Mouse (Mus musculus): ENCODE measurements around the gene Acbd6. TPM values are rescaled to one million over a fixed set of nuclear protein-coding genes. Genes with fewer than 3 reads are reported as not detected.

Acbd6 gene
- polyA plus RNA-seq, 1 experiment from 2014 or later, result 106 TPM

DNA sequence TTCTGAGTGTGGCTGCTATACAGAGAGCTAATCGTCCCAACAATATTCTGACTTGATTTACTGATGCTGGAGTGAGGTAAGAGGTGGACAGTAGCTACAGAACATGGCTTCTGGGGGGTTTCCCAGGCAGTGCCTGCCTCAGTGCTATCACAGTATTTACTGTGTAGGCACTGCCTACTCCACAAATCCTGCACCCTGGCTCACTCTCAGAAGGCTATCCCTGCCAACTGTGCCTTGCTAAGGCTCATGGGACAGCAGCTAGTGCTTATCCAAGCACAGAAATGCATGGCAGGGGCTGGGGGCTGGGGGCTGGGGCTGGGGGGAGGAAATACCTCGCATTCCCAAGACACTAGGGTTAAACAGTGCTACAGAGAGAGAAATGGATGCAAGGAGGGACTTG is 155.4 kb downstream of the Acbd6 start:
- Histone ChIP-seq H3K4me2 (replicated peaks) (no peak overlapping the region), H3K27ac (replicated peaks) (no peak overlapping the region), H3K9me3 (no peaks in the 10 kb centered on the region), H3K4me3 (no peak overlapping the region), H3K36me3 (no peaks in the 10 kb centered on the region), H3K4me1 (no peaks in the 10 kb centered on the region), H3K27me3 (no peaks in the 10 kb centered on the region), H3K9ac (replicated peaks) (no peak overlapping the region)
- 75% methylated on average over 2 of the region's 2 CpGs for WGBS
- ATAC-seq (replicated peaks), result no peak

DNA sequence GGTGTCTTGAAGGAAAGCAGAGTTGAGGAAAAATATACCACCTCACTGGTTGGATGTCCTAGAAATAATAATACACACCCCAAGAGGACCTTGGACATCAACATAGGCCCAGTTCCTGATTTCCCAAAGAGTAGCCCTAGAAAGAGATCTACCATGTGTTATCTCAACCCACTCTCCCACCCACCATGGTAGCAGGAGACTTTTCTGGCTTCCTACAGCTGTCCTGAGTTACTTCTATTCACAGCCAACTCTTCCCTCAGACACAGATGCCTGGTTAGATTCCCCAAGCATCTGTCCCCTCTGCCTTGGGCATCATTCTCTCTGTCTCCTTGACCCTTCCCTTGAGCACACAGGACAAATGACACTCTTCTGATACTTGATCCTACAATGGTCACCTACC is 157.4 kb downstream of the Acbd6 start:
- H3K27ac ChIP-seq (replicated peaks), result no peak overlapping the region
- H3K4me2 ChIP-seq (replicated peaks), result no peak overlapping the region
- no peak for ATAC-seq (replicated peaks)
- no peaks in the 10 kb centered on the region for H3K4me1 ChIP-seq
- H3K36me3 ChIP-seq, result no peaks in the 10 kb centered on the region
- H3K4me3 ChIP-seq, result no peak overlapping the region
- H3K9me3 ChIP-seq, result no peaks in the 10 kb centered on the region
- no peak overlapping the region for H3K9ac ChIP-seq (replicated peaks)
- H3K27me3 ChIP-seq, result no peaks in the 10 kb centered on the region

DNA sequence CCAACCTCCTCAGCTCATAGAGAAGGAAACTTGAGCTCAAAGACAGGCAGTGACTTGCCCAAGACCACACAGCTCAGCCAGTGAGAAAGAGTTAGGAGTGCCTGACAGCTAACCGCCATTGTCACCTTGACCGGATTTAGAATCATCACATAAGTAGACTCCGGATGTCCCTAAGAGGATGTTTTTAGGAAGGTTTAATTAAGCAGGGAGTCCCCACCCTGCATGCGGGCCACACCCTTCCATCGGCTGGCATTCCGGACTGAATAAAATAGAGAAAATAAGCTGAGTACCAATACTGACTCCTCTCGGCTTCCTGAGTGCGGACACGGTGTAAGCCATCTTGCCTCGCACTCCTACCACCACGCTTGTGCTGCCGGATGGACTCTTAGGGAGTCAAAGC is 159.4 kb downstream of the Acbd6 start:
- H3K9ac ChIP-seq (replicated peaks), result no peak overlapping the region
- H3K36me3 ChIP-seq, result no peaks in the 10 kb centered on the region
- peaks cover 4% of the 10 kb centered on the region; the same call in 1 of the 2 replicates for H3K4me1 ChIP-seq
- no peak for ATAC-seq (replicated peaks)
- WGBS, result 94% methylated on average over 12 of the region's 12 CpGs
- H3K4me2 ChIP-seq (replicated peaks), result no peak overlapping the region
- H3K4me3 ChIP-seq, result no peak overlapping the region
- H3K9me3 ChIP-seq, result no peaks in the 10 kb centered on the region
- no peak overlapping the region for H3K27ac ChIP-seq (replicated peaks)
- 0 out of 2 replicates have a peak, but pooled peaks cover 3% of the 10 kb centered on the region for H3K27me3 ChIP-seq

DNA sequence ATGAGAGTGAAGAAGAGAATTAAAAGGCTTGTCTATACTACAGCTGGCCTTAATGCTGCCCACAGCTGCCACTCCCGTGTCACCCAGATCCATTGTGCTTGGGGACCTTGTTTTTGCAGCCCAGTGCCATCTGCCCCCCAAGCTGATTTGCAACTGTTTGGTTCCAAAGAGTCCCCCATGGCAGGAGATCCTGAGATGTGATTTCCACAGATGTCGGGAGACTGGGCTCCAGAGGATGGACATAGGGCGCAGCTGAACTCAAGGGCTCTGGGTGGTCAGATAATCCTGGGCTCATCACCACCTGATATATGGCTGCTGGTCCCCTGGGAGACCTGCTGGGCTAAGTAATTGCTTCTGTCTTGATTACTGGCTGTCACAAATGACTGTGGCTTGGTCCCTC is 160.9 kb downstream of the Acbd6 start:
- H3K36me3 ChIP-seq, result no peaks in the 10 kb centered on the region
- ATAC-seq (replicated peaks), result no peak
- H3K9ac ChIP-seq (replicated peaks), result no peak overlapping the region
- H3K9me3 ChIP-seq, result no peaks in the 10 kb centered on the region
- no peak overlapping the region for H3K4me2 ChIP-seq (replicated peaks)
- 80% methylated on average over 3 of the region's 3 CpGs for WGBS
- no peak overlapping the region for H3K27ac ChIP-seq (replicated peaks)
- peaks cover 4% of the 10 kb centered on the region; the same call in 1 of the 2 replicates for H3K4me1 ChIP-seq
- peaks cover 15% of the 10 kb centered on the region; the same call in 1 of the 2 replicates for H3K27me3 ChIP-seq
- H3K4me3 ChIP-seq, result no peak overlapping the region

DNA sequence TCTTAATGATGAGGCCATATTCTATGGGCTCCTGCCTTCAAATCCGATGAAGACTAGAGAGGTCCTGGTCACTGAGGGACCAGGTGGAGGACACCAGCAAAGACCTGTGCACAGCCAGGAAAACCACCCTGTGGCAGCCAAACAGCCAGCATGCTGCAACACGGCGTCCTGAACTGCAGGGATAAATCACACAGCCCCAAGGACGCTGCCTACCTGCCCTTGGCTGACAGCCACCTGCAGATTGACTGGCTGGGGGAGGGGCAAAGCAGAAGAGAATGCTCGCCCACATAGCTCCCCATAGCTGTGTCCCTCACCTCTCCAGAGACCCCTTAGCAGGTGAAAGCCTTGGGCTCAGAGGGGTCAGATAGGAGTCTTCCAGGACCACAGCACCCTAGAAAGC is 162.1 kb downstream of the Acbd6 start:
- no peak for ATAC-seq (replicated peaks)
- peaks cover 4% of the 10 kb centered on the region; the same call in 1 of the 2 replicates for H3K4me1 ChIP-seq
- H3K27ac ChIP-seq (replicated peaks), result no peak overlapping the region
- no peak overlapping the region for H3K4me2 ChIP-seq (replicated peaks)
- H3K9me3 ChIP-seq, result no peaks in the 10 kb centered on the region
- no peak overlapping the region for H3K9ac ChIP-seq (replicated peaks)
- 41% methylated on average over 5 of the region's 5 CpGs for WGBS
- no peaks in the 10 kb centered on the region for H3K36me3 ChIP-seq
- H3K4me3 ChIP-seq, result no peak overlapping the region
- peaks cover 24% of the 10 kb centered on the region; the same call in 1 of the 2 replicates for H3K27me3 ChIP-seq

DNA sequence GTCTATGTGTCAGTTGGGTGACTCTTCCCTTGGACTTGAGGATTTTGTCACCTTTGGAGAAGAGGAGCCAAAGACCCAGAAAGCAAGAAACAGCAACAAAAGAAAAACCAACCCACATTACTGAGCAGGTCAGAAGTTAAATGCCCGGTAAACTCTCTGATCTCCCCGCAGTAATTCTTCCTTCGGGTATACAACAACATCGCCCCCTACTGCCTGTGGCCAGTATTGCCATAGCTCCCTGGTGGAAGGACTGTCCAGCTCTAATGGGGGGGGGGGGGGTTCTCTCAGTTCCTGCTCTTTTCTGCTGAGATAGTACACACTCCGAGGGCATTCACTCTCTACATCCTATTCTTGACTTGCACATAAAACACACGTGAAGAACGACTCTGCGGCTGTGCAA is 163.5 kb downstream of the Acbd6 start:
- H3K4me1 ChIP-seq, result peaks cover 4% of the 10 kb centered on the region; the same call in 1 of the 2 replicates
- no peak overlapping the region for H3K4me2 ChIP-seq (replicated peaks)
- no peaks in the 10 kb centered on the region for H3K9me3 ChIP-seq
- H3K27ac ChIP-seq (replicated peaks), result no peak overlapping the region
- 20% methylated on average over 8 of the region's 8 CpGs for WGBS
- ATAC-seq (replicated peaks), result no peak
- H3K4me3 ChIP-seq, result no peak overlapping the region
- no peaks in the 10 kb centered on the region for H3K36me3 ChIP-seq
- H3K9ac ChIP-seq (replicated peaks), result no peak overlapping the region
- peaks cover 25% of the 10 kb centered on the region; the same call in 1 of the 2 replicates for H3K27me3 ChIP-seq

DNA sequence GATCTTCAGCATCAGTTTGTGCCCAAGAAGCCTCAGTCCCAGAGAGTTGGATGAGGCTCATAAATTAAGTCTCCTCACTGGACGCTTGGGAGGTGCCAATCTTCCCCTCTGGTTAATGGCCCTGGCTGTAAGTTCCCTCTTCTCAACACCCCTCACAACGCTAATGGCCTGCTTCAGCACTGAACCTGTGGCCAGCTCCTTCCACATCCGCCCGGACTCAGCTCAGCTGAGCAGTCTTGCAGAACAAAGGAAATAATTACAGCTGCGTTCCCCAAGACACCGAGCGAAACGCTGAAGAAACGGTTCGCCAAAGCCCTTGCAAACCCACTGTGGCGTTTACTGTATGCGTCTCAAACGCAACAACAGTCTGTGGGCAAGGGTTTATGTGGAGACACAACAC is 164.3 kb downstream of the Acbd6 start:
- 0% methylated on average over 13 of the region's 13 CpGs for WGBS
- peak overlapping the region; percentile 20; the same call in 1 of the 2 replicates for H3K4me3 ChIP-seq
- ATAC-seq (replicated peaks), result 0 out of 2 replicates have a peak, but pooled peaks have one; percentile 30

DNA sequence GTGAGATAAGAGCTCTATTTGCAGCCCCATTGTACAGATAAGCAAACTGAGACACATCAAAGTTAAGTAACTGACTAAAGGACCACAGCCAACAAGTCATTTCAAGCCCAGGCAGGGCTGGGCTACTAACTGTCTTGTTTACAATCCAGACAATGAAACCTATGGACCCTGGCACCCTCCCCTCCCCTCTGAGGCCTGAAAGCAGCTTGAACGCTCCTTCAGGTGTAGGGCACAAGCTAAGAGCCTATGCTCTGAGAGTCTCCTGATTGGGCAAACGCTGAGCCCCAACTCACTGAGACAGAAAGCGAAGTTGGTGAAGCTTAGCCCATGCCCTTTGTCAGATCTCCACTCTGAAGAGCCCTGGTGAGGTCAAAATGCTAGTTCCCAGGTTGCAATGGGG is 166.4 kb downstream of the Acbd6 start:
- peaks cover 11% of the 10 kb centered on the region for H3K4me1 ChIP-seq
- no peaks in the 10 kb centered on the region for H3K36me3 ChIP-seq
- H3K4me2 ChIP-seq (replicated peaks), result no peak overlapping the region
- H3K9me3 ChIP-seq, result no peaks in the 10 kb centered on the region
- ATAC-seq (replicated peaks), result no peak
- no peak overlapping the region for H3K4me3 ChIP-seq
- no peak overlapping the region for H3K27ac ChIP-seq (replicated peaks)
- H3K27me3 ChIP-seq, result peaks cover 48% of the 10 kb centered on the region
- no peak overlapping the region for H3K9ac ChIP-seq (replicated peaks)
- 73% methylated on average over 3 of the region's 3 CpGs for WGBS

More for the DNA sequence above, 164.3 kb downstream of the Acbd6 start:
- no peak overlapping the region for H3K27ac ChIP-seq (replicated peaks)
- H3K4me1 ChIP-seq, result peaks cover 4% of the 10 kb centered on the region; the same call in 1 of the 2 replicates
- H3K36me3 ChIP-seq, result no peaks in the 10 kb centered on the region
- H3K9ac ChIP-seq (replicated peaks), result no peak overlapping the region
- H3K27me3 ChIP-seq, result peaks cover 27% of the 10 kb centered on the region
- peak overlapping the region; percentile 39 for H3K4me2 ChIP-seq (replicated peaks)
- no peaks in the 10 kb centered on the region for H3K9me3 ChIP-seq

DNA sequence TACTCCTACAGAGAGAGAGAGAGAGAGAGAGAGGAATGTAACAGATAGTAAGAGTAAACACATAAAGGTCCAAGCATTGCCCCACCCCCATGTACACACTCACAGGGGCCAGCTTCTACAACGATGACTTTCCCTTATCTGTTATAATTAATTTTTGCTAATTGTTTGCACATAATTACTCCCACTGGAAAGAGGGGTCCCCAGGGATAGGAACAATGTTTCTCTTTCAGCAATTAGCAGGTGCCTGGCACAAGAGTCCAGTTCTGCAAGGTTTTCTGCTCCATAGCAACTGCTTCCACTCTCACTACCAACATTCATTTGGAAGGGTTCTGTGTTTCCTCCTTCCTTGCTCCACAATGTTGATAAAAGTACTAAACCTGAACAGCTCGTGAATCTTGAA is 168.0 kb downstream of the Acbd6 start:
- H3K9ac ChIP-seq (replicated peaks), result no peak overlapping the region
- ATAC-seq (replicated peaks), result no peak
- no peak overlapping the region for H3K4me2 ChIP-seq (replicated peaks)
- no peaks in the 10 kb centered on the region for H3K9me3 ChIP-seq
- no peak overlapping the region for H3K27ac ChIP-seq (replicated peaks)
- H3K4me1 ChIP-seq, result peaks cover 14% of the 10 kb centered on the region
- no peaks in the 10 kb centered on the region for H3K36me3 ChIP-seq
- peaks cover 64% of the 10 kb centered on the region for H3K27me3 ChIP-seq
- no peak overlapping the region for H3K4me3 ChIP-seq
- WGBS, result 58% methylated on average over 2 of the region's 2 CpGs

DNA sequence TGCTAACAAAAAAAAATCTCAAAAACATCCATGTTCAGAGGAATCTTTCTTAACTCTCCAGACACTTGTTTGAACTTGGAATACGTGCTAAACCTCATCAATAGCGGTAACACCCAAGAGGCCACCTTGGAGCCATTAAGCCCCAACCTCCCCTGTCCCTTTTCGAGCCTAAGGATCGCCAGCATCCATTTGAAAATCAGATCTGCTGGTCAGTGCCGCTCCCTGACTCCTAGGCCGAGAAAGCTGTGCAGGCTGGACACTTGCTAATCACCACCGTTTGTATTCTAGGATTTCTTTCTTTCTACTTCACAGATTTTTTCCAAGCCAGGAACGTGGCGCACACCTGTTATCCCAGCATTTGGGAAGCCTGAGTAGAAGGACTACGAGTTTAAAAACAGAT is 169.9 kb downstream of the Acbd6 start:
- ATAC-seq (replicated peaks), result no peak
- H3K4me1 ChIP-seq, result peaks cover 9% of the 10 kb centered on the region
- no peaks in the 10 kb centered on the region for H3K9me3 ChIP-seq
- H3K27ac ChIP-seq (replicated peaks), result no peak overlapping the region
- H3K27me3 ChIP-seq, result peaks cover 78% of the 10 kb centered on the region
- no peak overlapping the region for H3K4me3 ChIP-seq
- WGBS, result 16% methylated on average over 10 of the region's 10 CpGs
- H3K4me2 ChIP-seq (replicated peaks), result no peak overlapping the region
- no peak overlapping the region for H3K9ac ChIP-seq (replicated peaks)
- no peaks in the 10 kb centered on the region for H3K36me3 ChIP-seq

DNA sequence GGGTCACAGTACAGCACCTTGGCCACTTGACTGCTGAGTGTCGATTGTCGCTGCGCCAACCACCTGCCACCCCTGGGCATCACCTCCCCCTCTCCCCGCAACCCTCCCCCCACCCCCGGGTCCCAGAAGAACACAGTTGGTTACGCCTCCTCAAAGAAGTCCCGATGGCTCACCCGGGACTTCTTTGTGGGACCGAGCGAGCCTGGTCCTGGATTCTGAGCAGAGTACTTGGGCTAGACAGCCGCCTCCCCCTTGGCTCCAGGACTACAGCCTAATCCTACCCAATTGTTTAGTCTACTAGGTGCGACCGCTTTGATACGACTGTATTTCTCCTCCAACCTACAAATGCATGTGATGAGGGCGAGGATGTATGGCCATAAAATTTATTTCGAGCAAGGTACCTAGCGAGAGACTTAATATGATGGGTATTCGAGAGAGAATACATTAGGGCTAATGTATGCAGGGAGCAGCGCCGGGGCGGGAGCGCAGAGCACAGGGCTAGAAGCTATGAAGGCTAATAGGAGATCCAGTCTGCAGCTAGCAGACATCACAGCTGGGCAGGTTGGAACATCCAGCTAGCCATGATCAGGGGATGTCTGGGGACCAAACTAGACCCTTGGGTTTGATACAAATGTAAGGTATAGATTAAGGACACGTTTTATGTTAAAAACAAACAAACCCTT is 171.3 kb downstream of the Acbd6 start:
- 0 out of 2 replicates have a peak, but pooled peaks have one; percentile 35 for ATAC-seq (replicated peaks)
- Histone ChIP-seq H3K4me1 (peaks cover 9% of the 10 kb centered on the region), H3K9me3 (no peaks in the 10 kb centered on the region), H3K27me3 (peaks cover 78% of the 10 kb centered on the region), H3K27ac (replicated peaks) (no peak overlapping the region), H3K4me3 (peak overlapping the region; percentile 4; the same call in 1 of the 2 replicates), H3K9ac (replicated peaks) (no peak overlapping the region), H3K4me2 (replicated peaks) (peak overlapping the region; percentile 24), H3K36me3 (no peaks in the 10 kb centered on the region)
- WGBS, result under 1% methylated on average over 23 of the region's 23 CpGs

DNA sequence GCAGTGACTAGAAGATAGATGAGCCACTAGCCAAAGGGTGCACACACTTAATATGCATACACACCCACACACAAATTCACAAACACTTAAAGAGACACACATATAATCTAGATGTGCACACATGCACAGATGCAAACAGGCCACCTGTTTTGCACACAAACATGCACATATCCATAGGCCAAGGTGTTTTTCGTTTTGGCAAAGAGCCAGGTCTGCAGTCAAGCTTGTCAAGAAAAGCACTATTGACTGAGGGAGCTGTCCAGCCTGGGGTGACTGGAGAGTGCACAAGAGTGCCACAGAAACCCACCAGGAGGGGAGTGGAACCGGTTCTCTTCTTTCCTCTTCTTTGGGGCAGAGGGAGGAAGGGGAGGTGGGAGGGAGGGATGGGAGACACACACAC is 173.2 kb downstream of the Acbd6 start:
- no peak for ATAC-seq (replicated peaks)
- Histone ChIP-seq H3K36me3 (no peaks in the 10 kb centered on the region), H3K4me1 (peaks cover 9% of the 10 kb centered on the region), H3K27ac (replicated peaks) (no peak overlapping the region), H3K9me3 (no peaks in the 10 kb centered on the region), H3K4me2 (replicated peaks) (no peak overlapping the region), H3K27me3 (peaks cover 89% of the 10 kb centered on the region), H3K4me3 (no peak overlapping the region), H3K9ac (replicated peaks) (no peak overlapping the region)
- WGBS, result 0% methylated on average over 2 of the region's 2 CpGs
